Mouse (Mus musculus) c-Kit-positive CD71-positive TER-119-negative erythroid progenitor cells, embryonic 14.5 days (primary cell): Measurements from ENCODE around the gene Lrrc51.
"Not testable (repeated sequence)": the region's sequence is repeated elsewhere in the genome, so short reads cannot be mapped to it uniquely, and the experiment has no call there.

Experiments used
- DNase-seq: peaks from one replicate; pipeline ENCODE4 v3.0.0-alpha.2; 2013; ENCODE audit warnings: low read depth

Gene Lrrc51

DNA sequence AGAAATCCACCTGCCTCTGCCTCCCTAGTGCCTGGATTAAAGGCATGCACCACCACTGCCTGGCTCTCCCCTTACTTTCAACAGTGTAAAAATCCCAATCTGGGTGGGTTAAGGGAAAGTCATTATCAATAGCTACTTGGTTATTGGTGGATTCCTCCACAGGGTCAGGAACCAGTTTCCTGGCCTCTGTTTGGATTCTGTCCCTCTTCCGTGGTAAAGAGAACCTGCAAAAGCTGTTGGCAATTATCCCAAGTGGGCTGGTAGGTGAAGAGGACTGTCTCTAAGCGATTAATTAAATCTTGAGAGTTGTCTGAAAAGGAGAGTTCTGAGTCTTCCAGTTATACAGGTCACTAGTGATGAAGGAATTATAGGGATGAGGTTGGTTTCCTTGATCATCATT lies 4.7 kb upstream of the Lrrc51 start:
- no peak for DNase-seq

DNA sequence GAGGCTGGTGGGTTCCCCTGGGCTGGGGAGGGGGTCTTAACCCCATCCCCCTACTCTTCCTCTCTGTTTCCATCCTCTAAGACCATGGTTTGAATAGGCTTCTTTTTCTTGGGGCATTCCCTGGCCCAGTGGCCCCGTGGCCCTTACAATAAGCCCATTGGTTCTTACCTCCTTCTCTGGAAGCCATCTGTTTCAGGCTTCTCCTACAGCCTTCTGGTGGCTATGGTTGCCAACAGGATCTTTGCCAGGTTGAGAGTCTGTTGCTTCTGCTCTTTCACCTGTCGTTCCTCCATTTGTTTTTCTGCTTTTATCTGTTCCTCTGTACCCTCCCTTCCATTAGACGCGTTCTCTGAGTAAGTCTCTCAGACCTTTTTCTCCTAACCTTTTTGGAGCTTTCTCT lies 3.9 kb upstream of the Lrrc51 start:
- DNase-seq, result no peak

DNA sequence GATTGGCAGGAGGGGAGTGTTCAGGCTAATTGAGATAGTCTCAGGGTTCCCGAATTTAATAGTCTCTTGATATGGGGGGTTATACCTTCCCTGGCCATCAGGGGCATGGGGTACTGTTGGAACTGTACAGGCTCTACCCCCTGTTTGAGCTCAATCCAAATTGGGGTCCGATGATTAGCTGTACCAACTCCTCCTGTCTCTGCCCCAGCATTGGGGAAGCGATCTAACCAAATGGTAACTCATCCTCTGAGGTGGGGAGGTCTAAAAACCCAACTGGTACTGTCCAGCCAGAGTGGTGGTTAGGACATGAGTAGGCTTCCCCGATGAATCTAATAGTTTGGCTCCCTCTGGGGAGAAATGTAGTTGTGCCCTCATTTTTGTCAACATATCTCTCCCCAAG lies 3.3 kb upstream of the Lrrc51 start:
- DNase-seq, result no peak

DNA sequence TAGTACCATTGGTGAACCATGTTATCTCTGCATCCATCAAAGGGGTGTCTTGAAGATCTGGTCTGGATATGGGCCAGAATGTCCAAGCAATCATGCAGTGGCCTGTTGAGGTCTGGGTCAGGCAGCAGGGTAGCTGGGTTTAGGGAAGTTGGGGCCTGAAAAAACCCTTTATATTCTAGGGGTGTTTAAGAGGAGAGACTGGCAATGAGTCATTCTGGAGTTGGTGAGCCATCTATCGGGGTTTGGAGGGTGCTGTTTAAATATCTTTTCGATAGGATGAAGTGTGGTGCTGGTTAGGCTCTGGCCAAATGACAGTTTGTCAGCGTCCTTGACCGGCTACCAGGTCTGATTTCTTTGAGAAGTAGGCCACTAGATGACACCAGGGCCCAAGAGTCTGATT lies 2.3 kb upstream of the Lrrc51 start:
- DNase-seq, result no peak

DNA sequence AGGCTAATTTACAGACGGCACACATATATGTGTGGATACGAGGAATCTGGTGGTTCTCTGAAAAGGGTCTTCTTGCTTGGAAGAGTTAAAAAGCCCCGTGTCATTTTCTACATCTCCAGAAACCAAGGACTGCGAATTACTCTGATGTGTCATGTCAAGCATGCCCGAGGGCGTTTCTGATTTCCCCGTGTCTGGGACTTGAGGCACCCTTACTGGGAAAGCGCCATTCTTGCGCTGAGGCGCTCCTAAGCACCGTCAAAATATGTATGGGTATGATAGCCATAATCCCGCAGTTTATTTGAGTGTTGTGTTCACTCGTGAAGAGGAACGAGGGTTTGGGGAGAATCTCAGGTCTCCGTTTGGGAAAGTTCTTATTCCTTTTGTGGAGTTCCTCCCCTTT lies 395 bp downstream of the Lrrc51 start:
- DNase-seq, result peak; percentile 41

DNA sequence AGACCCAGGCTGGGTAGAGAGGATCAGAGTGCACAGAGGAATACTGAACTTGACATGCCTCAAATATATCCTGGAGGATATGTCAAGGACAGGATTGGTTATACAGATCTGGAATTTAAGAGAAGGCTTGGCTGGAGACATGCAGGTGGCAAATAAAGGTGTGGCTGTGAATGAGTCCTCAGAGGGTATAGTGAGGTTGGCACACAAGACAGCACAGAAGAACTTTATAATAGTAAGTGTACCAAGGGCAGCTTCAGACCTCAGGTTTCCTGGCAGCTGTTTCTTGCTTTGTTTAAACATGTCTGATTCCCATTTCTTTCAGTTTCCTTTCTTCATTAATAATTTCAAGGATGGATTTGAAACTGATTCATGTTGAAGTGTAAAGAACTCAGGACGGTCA lies 1.1 kb downstream of the Lrrc51 start:
- no peak for DNase-seq

DNA sequence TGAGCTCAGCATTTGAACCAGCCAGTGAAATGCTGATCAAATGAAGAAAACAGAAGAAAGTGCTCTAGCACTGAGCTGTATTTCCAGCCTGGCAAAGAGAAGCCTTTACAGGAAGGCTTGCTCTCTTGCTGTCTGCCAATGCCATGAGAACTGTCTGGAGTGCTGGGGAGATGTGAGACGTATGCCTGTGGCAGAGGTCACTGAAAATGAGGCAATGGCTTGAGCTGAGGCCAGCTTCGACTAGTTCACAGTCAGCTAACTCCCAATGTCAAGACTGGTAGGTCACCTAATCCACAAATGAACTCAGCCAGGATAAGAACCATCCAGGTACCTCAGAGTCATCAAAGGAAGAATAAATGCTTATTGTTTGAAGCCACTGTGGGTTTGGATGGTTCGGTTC lies 5.6 kb downstream of the Lrrc51 start:
- no peak for DNase-seq

DNA sequence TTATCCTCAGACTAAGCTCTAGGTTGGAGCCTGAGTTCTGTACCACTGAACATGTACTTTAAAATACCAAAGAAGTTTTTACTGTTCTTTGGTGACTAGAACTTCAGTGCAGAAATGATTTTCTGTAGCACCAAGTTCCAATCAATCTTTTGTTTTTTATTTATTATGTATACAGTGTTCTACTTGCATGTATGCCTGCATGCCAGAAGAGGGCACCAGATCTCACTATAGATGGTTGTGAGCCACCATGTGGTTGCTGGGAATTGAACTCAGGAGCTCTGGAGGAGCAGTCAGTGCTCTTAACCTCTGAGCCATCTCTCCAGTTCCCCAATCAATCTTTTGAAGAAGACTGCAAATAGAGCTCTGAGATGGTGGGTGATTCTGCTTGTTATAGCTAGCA lies 7.8 kb downstream of the Lrrc51 start:
- not testable (repeated sequence) for DNase-seq

DNA sequence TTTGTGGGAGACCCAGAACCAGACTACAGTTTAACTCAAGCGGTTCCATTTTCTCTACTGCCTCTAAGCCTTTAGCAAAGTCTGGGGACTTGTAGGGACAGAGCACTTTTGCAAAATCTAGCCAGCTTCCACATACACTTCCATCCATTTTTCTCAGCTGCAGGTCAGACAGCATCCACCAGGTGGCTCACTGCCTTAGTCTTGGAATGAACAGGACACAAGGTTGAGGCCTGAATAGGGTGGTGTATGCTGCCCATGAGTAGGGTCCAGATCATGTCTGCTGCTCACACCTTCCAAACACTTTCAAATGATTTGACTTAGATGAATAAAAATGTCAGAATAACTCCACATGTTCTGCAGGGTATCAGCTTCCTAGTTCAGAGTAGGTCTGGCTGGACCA lies 15.6 kb downstream of the Lrrc51 start:
- DNase-seq, result peak; percentile 64

DNA sequence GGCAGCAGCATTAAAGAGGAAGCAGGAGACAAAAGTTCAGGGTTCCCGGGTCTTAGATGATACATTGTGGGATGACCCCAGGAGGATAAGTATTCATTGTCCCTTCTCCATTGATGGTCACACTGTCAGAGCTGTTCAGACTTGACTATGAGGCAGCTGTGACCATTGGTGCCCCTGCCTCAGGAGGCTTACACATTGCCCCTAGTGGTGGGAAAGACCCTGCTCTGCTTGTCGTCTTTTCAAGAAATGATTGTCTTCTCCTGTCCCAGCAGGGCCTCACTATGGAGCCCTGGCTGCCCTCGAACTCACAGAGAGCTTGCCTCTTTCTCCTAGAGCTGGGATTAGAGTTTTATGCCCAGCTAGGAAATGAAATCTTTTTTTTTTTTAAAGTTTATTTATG lies 21.7 kb downstream of the Lrrc51 start:
- no peak for DNase-seq

DNA sequence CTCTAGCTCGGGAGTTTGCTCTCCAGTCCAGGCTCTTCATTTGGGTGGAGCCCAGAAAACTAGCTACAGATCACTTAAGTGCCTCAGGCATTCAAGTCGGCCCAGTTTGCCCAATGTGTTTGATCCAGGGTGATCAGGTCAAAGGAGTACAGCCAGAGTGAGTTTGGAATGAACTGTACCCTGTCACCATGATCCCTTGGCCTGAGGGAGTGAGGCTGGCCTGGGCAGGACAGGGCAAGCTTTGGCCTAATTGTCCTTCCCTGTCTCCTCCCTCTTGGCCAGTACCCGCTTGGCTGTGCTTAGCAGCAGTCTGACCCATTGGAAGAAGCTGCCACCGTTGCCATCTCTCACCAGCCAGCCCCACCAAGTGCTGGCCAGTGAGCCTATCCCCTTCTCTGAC lies 23.6 kb downstream of the Lrrc51 start:
- no peak for DNase-seq

DNA sequence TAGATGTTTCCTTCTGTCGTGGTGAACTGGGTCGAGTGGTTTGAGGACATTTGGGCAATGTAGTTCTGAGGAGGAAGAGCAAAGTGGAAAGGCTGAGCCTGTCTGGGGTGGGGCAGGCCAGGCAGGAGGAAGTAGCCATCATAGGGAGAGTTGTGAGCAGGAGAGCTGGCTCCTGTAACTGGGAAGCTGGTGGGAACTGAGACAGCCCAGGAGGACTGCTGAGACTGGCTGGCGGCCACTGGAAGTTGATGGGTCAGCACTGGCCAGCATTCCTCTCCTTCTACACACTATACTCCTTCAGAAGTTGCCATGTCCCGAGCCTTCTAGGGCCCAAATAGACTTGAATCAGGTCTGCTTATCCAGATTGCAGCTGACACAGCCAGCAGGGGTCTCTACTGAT lies 25.3 kb downstream of the Lrrc51 start:
- no peak for DNase-seq

DNA sequence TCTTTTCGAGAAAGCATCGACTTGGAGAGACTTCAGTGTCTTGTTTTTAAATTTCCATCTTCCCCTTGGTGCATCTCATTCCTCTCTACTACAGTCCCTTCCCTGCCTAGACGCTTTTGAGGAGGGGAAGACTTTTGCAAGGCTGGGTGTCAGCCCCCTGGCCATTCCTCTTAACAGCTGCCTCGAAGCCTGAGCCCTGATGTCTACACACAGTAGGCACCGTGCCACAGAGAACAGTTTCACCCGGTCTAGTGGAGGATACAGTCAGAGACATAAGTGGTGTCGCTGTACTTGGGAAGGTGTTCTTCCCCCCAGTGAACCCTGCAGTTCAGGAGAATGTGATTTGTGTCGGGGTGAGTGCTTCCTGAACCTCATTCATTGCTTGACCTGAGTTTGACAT lies 27.0 kb downstream of the Lrrc51 start:
- DNase-seq, result no peak

DNA sequence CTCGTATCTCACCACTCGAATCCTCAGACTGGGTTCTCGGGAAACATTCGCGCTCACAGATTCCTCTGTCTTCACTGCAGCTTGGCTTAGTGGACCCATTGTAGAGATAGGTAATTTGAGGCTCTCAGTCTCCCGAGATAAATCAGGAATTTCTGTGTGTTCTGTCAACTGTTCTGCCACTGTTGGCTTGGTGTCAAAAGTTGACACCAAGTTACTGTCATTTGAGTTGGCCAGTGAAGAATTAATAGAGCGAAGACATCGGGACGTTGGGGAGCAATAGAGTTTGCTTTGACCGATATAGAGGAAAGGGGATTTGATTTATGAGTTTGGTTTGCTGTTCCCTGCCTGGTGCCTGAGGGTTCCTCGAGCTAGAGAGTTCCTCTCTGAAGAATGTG lies 27.4 kb downstream of the Lrrc51 start, which contains the start of gene Tomt:
Gene Tomt, minus strand, starts transcription at position 73 of the 395 bp plus-strand sequence.
- no peak for DNase-seq

DNA sequence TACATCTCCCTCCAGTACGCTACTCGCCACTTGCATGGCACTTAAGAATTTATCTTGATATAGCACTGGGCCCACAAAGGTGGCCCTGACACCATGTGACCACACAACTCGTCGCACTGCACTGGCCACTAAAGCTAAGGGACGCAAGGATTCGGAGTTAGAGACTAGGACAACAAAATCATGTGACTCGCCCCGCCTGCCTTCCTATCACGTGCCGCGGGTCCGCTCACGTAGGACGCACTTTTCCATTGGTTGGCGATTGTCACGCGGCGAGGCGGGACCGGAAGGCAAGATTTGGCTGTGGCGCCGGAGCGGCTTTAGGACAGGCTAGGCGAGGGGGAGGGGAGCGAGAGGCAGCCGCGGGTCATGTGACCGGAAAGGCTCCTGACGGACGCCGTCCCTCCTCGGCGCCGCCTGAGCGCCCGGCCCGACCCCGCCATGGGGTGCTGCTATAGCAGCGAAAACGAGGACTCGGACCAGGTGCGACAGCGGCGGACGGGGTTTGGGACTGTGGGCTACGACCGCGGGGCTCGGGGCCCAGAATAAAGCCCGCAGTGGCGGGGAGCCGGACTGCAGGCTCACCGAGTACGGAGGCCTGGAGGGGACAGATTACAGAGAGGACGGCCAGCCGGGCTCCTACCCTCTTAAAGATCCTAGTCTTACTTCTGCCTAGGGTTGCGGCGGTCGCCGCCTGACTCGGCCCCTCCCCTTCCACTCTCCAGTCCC lies 28.0 kb downstream of the Lrrc51 start, which contains the start of gene Lamtor1:
Gene Lamtor1, plus strand, starts transcription at position 344 of the 726 bp plus-strand sequence.
- DNase-seq, result peak; percentile 99

DNA sequence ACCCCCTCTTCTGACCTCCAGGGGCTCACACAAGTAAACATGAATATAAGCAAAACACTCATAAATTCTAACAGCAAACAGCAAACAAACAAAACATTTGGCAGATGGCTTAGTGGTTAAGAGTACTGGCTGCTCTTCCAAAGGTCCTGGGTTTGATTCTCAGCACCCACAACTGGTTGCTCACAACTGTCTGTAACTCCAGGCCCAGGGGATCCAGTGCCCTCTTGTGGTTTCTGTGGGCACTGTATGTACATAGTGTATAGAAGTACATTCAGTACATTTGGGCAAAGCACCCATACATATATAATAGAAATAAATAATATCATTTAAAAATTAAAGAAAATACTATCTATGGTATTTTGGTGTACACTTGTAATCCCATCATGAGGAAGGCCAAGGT lies 30.8 kb downstream of the Lrrc51 start:
- DNase-seq, result no peak

DNA sequence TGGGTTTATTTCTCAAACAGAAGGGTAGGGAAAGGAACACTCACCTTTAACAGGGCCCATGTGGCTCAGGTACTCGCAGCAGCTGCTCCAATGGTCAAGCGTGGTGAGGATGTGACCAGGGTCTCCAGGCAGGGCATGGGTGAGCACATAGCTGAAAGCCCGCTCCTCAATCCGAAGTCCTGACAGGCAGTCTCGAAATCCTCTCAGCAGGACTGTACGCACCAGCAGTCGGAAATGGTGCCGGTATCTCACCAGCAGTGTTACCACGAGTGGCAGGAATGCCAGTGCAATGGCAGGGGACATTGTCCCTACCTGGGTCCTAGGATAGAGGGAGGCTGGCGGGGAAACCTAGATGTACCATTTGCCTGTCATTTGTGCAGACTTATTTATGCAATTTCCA lies 31.7 kb downstream of the Lrrc51 start:
- DNase-seq, result no peak

DNA sequence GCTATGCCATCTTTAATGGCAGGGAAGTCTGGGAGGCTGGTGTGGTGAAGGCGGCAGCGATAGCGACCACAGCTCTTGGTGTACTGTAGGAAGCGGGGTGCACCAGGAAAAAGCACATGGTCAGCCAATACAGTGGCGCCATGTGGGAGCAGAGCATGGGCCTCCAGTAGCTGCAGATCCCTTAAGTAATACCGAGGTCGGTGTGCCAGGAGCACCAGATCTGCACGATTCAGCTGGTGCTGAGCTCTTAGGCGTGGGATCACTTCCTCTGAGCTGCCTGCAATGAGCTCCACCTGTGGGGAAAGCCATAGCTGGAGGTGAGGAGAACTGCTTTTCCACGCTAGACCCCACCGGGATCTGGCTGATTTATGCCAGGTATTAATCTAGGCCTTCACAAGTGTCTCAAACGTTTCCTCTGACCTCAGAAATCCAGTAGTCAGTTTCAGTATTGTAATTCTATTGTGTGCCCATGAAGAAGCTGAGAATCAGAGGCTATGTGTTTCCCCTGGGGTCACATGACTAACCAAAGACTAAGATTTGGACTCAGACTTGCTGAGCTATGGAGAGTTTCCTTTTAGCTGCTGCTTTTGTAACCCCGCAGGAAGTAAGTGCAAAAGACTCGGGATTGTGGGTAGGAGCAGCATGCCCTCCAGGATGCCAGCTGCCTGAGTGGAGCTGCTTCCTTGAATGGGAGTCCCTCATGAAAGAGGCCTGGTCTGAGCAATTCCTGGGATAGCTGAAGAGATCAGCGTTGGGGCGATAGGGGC lies 33.2 kb downstream of the Lrrc51 start:
- no peak for DNase-seq

DNA sequence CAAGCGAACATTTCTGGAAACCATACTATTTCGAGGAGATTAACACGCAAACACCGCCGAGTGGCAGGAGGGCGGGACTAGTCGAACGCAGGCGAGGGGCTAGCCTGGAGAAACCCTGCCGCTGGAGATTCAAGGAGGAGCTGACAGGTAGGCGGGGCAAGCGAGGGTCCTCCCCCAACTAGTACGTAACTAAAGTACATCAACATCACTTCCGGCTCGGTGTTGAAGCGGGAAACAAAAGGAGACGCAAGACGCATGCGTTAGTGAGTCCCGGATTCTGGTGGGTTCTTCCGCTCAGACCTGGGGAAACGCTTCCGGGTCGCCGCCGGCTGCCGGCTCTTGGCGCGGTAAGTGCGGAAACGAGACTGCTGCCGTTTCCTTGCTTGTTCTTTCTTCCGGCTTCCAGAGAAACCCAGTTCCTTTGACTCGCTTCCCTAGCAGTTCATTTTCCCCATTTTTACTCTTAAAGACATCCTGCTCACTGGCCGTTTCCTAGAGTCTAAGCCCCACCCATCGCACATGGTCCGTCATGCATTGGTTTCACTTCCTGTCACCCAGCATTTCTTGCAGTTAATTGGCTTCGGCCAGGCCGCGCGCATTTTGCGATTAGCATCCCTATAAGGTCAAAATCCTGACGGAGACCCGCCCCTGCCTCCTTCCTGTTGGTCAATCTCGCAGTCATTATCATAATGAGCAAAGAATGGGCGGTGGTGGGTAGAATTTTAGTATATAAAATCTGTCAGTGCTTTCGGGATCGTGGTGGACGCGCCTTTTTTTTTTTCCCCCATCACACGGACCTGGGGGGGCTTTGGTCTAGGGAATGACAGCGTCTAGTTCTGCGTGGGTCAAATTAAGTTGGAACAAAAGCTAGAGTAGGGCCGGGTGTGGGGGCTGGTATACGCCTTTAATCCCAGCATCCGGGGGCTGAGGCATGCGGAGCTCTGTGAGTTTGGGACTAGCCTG lies 37.3 kb downstream of the Lrrc51 start:
- DNase-seq, result peak; percentile 97

DNA sequence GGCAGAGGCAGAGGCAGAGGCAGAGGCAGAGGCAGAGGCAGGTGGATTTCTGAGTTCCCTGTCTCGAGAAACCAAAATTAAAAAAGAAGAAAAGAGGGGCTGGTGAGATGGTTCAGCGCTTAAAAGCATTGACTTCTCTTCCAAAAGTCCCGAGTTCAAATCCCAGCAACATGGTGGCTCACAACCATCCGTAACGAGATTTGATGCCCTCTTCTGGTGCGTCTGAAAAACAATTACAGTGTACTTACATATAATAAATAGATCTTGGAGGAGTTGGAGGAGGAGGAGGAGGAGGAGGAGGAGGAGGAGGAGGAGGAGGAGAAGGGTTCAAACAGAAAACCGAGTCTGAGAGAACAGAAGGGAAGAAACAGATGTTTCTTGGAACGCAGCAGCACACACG lies 38.0 kb downstream of the Lrrc51 start:
- no peak for DNase-seq

DNA sequence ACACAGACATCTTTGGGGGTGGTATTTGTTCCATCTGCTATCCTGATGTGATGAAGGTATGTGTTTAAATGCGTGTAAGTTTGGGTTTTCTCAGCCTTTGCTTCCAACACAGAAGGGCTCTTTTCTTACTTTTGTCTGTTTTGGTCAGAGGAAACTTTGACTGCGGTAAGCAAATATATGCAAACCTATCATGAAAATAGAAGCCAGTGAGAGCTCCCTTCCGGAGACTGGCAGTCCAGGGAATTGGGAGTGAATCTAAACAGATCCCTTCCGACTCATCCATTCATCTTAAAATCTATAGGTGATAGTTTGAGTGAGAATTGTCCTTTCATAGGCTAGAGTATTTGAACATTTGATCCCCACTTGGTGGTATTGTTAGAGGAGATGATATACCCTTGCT lies 45.2 kb downstream of the Lrrc51 start:
- no peak for DNase-seq

DNA sequence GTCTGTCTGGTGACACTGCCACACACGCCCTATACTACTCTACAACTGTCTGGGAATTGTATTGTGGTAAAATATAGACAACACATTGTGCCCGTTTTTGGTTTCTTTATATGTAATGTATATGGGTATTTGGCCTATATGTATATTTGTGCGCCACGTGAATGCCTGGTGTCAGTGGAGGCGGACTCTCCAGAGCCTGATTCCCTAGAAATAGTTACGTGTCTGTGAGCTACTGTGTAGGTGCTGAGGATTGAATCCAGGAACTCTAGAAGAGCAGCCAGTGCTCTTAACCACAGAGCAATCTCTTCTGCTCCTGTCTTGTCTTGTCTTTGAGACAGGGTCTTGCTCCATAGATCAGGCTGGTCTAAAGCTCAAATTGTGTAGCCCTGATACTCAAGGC lies 47.4 kb downstream of the Lrrc51 start:
- DNase-seq, result no peak
